Mouse (Mus musculus) spleen, adult 2 months (tissue): ENCODE data around the gene Abt1.

Source experiments
- CTCF ChIP-seq: fragments of 200-500 bp; IDR thresholded peaks from 2 replicates; pipeline ENCODE4 v1.5.1; 2011; ENCODE audit warnings: mild to moderate bottlenecking, inconsistent platforms; ENCODE audit not compliant: insufficient read depth, insufficient read length, insufficient replicate concordance; ENCODE audit errors: extremely low read depth
- POLR2A ChIP-seq: fragments of 200-500 bp; IDR thresholded peaks from 2 replicates; pipeline ENCODE4 v1.6.1; 2011; ENCODE audit warnings: low read depth, low read length, inconsistent platforms

DNA sequence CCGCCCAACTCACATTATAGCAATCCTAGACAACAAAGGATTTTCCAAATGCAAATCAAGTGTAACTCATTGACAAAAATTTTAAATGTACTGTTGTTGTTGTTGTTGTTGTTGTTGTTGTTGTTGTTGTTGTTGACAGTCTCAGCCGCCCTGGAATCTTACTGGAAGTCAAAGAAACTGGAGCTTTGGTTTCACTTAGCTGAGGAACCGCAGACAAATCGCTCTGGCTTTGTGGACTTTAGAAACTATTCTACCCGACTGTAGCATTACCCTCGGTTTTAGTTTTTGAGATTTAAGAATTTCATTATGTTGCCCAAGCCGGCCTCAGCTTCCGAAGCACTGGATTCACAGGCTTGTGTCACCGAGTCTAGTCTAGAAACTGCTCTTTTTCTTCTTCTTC is 30.3 kb upstream of the Abt1 start:
- TF ChIP-seq CTCF (no peak), POLR2A (no peak)
